Mouse (Mus musculus) adrenal gland, postnatal 36 days (tissue): Measurements from ENCODE around the gene Vwa1. TPM values are rescaled to one million over a fixed set of nuclear protein-coding genes. Genes with fewer than 3 reads are reported as not detected.
"Not testable (repeated sequence)": the region's sequence is repeated elsewhere in the genome, so short reads cannot be mapped to it uniquely, and the experiment has no call there.

Experiments
- DNase-seq, 2 experiments: peaks; one replicate each; pipeline ENCODE4 v3.0.0; 2021; ENCODE audit warnings: mixed read lengths in 1 of 2
- long read RNA-seq, 2 experiments: library from polyadenylated mRNA; stranded (forward); transcript quantifications; one replicate each; pipeline ENCODE4 v2.0.0; 2021; ENCODE audit warnings: borderline sequencing depth in 2 of 2
- total RNA-seq, 2 experiments: library from RNA; stranded (reverse); gene quantifications; 2 replicates each; pipeline ENCODE4 v1.2.3; 2021

Gene Vwa1
- total RNA-seq, result 1 to 10 TPM; 3.4 to 6.0 TPM
- long read RNA-seq, experiment 1, transcript Vwa1-201 (4 exons, 3,623 nt), result major isoform, 14 of 21 reads
- long read RNA-seq, experiment 1, partial matches to known transcripts, result 2 of 21 reads
- long read RNA-seq, experiment 1, other reads (novel, unspliced or antisense), result 5 of 21 reads
- long read RNA-seq, experiment 2, transcript Vwa1-201 (4 exons, 3,623 nt), result major isoform, 6 of 7 reads
- long read RNA-seq, experiment 2, partial matches to known transcripts, result 0 of 7 reads
- long read RNA-seq, experiment 2, other reads (novel, unspliced or antisense), result 1 of 7 reads

GRCm38 (mm10) chr4:155774280-155774754 is at the start of gene Vwa1:
Gene Vwa1 (minus strand): TSS chr4:155774698.
- peak; percentile 94 to 95 for DNase-seq

GRCm38 (mm10) chr4:155823443-155823842 is 48.9 kb upstream of the Vwa1 start:
- DNase-seq, result peak; percentile 32 to 41

- peak in 1 of 2 experiments; percentile 46 for DNase-seq
Measured at GRCm38 (mm10) chr4:155821025-155821424, 46.5 kb upstream of the Vwa1 start.

DNA sequence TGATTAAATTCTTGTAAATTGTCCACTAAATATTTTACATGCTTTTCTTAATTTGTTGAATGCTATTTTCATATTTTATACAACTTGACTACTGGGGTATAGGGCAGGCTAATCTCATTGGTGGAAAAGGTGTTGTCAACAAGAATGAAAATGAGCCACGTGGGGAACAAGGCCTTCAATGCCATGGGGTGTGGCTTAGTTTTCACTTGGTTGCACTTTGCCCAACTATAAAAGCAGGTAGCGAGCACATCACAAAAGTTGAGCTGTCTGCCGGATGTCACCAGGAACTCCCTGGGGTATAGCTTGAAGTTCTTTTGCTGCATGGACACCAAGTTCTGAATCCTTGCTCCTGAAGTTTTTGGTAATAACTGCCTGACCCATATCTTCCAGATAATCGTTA is 43.0 kb upstream of the Vwa1 start:
- DNase-seq, result no peak

- DNase-seq, result peak; percentile 34 to 58
Measured at GRCm38 (mm10) chr4:155812665-155813181, 38.2 kb upstream of the Vwa1 start.

DNA sequence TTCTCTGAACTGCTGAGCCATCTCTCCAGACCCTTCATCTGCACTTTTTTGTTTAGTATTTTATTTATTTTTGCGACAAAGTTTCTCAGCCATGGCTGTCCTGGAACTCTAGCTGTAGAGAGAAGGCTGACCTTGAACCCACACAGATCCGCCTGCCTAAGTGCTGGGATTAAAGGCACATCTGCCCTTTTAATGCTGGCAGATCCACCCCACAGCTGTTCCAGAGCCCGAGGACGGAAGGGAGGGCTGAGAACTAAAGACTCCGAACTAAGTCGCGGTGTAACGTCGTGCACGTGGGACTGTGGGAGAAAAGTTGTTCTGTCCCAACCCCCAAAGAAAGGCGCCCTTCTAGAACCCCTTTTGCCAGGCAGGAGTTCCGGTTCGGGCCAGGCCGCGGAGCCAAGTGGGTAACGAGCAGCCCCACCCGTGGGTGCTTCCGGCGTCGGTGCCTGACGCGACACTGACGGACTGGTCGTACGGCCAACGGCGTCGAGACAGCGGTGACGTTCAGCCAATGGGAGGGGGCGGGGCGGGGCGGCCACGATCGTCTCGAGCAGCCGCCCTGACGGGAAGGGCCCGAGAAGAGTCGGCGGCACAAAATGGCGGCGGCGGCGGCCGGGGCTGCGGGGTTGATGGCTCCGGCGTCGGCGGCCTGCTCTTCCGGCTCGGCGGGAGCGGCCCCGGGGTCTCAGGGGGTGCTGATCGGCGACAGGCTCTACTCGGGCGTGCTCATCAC is 37.6 kb upstream of the Vwa1 start, which contains the start of gene Ccnl2:
Gene Ccnl2, plus strand, starts transcription at position 561 of the 736 bp plus-strand sequence.
- peak; percentile 95 to 96 for DNase-seq

- no peak for DNase-seq
Measured at GRCm38 (mm10) chr4:155807841-155808240, 33.3 kb upstream of the Vwa1 start.

DNA sequence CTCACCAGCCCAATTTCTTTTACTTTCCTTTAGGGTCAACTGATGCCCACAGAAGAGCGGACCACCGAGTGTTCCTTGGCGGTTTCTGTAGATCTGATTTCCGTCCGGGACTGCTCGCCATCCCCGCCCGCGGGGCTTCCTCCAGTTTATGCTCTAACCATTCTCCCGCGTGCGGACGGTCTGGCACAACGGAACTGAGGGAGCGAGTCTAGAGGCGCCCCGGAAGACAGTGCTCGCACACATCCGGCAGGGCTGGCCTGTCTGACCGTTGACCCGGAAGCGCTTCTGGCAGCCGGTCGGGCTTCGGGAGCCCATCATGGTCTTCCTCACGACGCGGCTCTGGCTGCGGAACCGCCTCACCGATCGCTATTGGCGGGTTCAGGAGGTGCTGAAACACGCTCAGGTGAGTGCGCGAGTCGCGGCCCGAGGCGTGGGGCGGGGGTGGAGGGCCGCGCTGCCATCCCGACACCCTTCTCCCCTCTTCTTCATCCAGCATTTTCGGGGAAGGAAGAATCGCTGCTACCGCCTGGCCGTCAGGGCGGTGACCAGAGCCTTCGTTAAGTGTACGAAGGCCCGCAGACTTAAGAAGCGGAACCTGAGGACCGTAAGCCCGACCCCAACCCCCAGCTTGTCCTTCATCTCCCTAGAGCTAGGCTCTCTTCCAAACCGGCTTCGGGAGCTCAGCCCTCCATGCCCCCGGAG is 29.0 kb upstream of the Vwa1 start:
- peak; percentile 96 to 97 for DNase-seq

DNA sequence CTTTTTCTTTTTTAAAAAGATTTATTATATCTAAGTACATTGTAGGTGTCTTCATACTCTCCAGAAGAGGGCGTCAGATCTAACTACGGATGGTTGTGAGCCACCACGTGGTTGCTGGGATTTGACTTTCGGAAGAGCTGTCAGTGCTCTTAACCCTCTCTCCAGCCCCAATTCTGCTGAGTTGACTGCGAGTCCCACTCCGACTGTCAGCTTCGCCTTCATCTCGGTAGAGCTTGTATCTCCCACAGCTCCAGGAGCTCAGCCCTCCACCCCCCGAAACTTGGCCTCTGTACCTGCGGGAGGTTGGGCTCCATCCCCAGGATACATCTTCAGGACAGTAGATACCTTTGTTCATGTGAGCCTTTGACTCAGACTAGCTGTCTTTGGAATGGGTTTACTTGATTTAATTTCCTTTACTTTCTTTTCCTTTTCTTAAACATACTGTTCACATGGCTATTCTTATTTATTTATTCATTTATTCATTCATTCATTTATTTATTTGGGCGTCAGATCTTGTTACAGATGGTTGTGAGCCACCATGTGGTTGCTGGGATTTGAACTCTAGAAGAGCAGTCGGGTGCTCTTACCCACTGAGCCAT is 28.3 kb upstream of the Vwa1 start, which contains the start of gene Mrpl20:
Gene Mrpl20, plus strand, starts transcription at position 138 of the 599 bp plus-strand sequence.
- DNase-seq, result peak in 1 of 2 experiments; percentile 27

- DNase-seq, result no peak
Measured at GRCm38 (mm10) chr4:155802075-155802474, 27.6 kb upstream of the Vwa1 start.

DNA sequence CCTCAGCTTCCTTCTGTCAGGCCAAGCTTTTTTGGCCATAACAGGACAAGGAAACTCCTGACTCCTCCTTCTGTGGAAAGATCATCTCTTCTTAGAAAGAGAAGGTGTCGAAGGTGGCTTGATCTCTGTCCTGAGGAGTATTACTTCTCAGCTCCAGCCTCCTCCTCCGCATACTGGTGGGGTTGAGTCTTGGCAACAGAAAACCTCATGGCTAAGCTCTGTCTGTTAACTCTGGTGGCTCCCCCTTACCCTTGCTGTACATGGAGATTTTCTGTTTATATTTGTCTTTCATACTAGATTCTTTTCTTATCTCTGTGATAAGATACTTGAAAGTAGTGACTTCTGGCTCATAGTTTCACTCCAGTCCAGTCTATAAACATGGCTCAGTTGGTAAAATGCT is 19.2 kb upstream of the Vwa1 start:
- no peak for DNase-seq

GRCm38 (mm10) chr4:155791240-155791933 is 16.9 kb upstream of the Vwa1 start:
- no peak for DNase-seq

DNA sequence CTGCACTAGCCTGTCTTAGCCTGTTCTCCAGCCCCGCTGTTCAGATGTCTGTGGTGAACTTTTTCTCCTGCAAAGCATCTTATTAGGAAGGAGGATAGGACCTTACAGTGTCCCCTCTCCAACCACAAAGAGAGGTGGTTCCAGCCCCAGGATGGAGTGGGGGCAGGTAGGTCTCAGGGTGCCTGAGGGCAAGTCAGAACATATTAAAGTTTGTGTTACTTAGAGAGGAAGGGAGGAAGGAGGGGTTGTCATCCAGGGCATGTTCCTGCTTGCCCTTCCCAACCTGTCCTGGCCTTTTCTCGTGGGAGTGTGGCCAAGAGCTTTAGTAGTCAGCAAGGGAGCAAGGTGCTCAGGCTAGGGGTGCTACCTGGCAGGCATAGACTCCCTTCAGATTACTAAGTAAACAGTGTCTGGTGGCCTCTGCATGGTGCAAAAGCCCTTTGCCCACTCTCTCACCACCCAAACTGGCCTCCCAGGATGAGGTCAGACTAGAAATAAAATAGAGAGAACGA is 16.2 kb upstream of the Vwa1 start:
- DNase-seq, result no peak

GRCm38 (mm10) chr4:155790021-155790489 is 15.6 kb upstream of the Vwa1 start, which contains the start of gene Ankrd65:
Gene Ankrd65 (plus strand): TSS chr4:155790439.
- no peak for DNase-seq

DNA sequence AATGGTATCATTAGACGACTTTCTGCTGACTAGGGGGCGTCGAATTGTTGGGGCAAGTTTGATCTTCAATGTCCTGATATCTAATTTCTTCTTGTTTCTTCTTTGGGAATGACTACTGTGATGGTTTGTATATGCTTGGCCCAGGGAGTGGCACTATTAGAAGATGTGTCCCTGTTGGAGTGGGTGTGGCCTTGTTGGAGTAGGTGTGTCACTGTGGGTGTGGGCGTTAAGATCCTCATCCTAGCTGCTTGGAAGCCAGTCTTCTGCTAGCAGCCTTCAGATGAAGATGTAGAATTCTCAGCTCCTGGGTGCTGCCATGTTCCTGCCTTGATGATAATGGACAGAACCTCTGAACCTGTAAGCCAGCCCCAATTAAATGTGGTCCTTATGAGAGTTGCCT is 14.3 kb upstream of the Vwa1 start:
- not testable (repeated sequence) for DNase-seq

- DNase-seq, result no peak
Measured at GRCm38 (mm10) chr4:155788300-155788699, 13.8 kb upstream of the Vwa1 start.

DNA sequence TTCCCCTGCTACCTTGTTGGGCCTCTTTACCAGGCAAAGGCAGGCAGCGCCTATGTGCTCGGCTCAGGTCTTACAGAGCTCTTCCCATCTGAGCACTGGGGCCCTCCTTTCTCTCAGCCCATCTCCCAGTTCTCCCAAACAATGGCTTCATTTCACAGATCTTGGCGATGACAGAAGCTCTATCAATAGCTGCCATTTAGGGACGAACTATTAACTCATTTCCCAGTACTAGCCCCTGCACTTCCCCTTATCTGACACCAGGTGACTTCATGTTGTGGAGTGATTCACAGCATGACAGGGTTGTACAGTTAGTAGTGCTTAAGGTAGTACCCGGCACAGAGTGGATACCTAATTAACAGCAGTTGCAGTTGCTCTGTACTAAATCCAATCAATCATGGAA is 11.3 kb upstream of the Vwa1 start, which contains the start of gene Tmem88b:
Gene Tmem88b, minus strand, starts transcription at position 56 of the 400 bp plus-strand sequence.
- DNase-seq, result no peak

- no peak for DNase-seq
Measured at GRCm38 (mm10) chr4:155785246-155785645, 10.7 kb upstream of the Vwa1 start.

DNA sequence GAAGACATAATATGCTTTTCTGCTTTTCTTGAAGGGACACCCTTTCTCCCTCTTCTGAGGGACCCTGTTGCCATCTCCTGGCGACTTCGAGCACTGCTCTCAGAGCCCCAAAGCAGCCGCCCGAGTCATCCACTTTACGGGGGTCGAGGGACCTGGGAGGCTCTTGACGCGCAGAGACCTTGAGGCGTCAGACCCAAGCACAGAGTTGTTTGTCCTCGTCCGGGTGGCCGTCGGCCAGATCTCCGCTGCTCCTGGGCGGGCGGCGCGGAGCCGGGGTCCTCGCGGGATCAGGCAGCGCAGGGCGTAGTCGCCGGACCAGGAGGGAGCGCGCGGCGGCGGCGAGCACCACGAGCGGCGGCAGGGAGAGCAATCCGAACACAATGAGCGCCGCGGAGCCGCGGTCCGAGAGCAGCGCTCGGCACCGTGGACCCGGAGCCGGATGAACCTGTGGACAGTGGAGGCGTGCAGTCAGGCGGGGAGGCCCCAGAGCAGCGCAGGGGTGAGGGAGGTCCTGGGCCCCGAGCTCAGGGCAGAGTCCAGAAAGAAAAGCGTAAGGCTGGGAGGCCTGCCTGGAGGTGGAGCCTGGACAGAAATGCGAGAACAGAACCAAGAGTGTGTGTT is 9.7 kb upstream of the Vwa1 start:
- peak; percentile 74 to 87 for DNase-seq

DNA sequence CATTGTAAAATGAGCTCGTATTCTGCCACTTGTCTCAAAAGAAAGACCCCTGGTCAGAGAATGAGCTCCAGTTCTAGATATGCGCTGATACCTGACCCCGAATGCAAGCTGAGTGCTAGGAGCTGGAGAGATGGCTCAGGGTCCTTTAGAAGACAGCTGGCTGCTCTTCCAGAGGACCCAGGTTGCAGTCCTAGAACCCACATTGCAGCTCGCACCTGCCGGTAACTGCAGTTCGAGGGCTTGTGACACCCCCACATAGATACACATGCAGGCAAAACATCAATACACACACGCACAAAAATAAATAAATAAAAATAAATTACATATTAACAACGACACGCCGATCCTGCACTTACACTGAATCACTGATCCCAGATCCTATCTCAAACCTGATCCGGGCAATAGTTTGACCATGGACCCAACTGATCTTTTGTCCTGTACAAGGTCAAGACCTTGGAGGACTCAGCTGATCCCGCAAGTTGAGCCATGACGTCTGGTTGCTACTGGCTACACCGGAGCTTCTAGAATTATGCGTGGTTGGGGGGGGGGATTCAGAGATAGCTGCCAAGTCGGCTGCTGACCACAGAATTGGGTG is 9.1 kb upstream of the Vwa1 start:
- no peak for DNase-seq
